Mouse (Mus musculus): ENCODE measurements around the gene Gm7073.
A peak's percentile ranks its signal among the peaks of the same experiment; 100 is the strongest.

Gene Gm7073

GRCm38 (mm10) chrX:60539149-60539548 lies at the start of gene Gm7073:
Gene Gm7073 (minus strand): TSS chrX:60539249.
- DNase-seq = no peak

GRCm38 (mm10) chrX:60570539-60570938 lies 31.5 kb upstream of the Gm7073 start:
- no peak for DNase-seq

- DNase-seq = no peak
These were observed 30.0 kb upstream of the Gm7073 start for GRCm38 (mm10) chrX:60569047-60569446.

- DNase-seq = no peak
These were observed 16.2 kb upstream of the Gm7073 start for GRCm38 (mm10) chrX:60555242-60555641.

- DNase-seq = peak; percentile 96
These were observed 8.6 kb upstream of the Gm7073 start for GRCm38 (mm10) chrX:60547444-60548304.

GRCm38 (mm10) chrX:60547098-60547443 lies 8.0 kb upstream of the Gm7073 start:
- no peak for DNase-seq

- no peak for DNase-seq
These were observed 6.9 kb upstream of the Gm7073 start for GRCm38 (mm10) chrX:60545906-60546305.

GRCm38 (mm10) chrX:60545444-60545843 lies 6.4 kb upstream of the Gm7073 start:
- no peak for DNase-seq

GRCm38 (mm10) chrX:60544098-60544497 lies 5.0 kb upstream of the Gm7073 start:
- no peak for DNase-seq

- no peak for DNase-seq
These were observed 3.9 kb upstream of the Gm7073 start for GRCm38 (mm10) chrX:60542901-60543300.

GRCm38 (mm10) chrX:60503995-60504394 lies 35.1 kb downstream of the Gm7073 start:
- no peak for DNase-seq

GRCm38 (mm10) chrX:60497750-60498149 lies 41.3 kb downstream of the Gm7073 start:
- DNase-seq = no peak

GRCm38 (mm10) chrX:60495308-60495707 lies 43.7 kb downstream of the Gm7073 start:
- DNase-seq = no peak

GRCm38 (mm10) chrX:60463786-60464185 lies 75.3 kb downstream of the Gm7073 start:
- DNase-seq = no peak

- DNase-seq = no peak
These were observed 124.4 kb downstream of the Gm7073 start for GRCm38 (mm10) chrX:60414563-60415111.

- DNase-seq = no peak
These were observed 133.4 kb downstream of the Gm7073 start for GRCm38 (mm10) chrX:60405681-60406080.

GRCm38 (mm10) chrX:60404668-60405044 lies 134.4 kb downstream of the Gm7073 start:
- peak; percentile 99 for DNase-seq

- DNase-seq = peak; percentile 98
These were observed 135.0 kb downstream of the Gm7073 start for GRCm38 (mm10) chrX:60403764-60404667.

GRCm38 (mm10) chrX:60403062-60403763 lies 135.8 kb downstream of the Gm7073 start:
- DNase-seq = peak; percentile 90

GRCm38 (mm10) chrX:60394292-60394691 lies 144.8 kb downstream of the Gm7073 start:
- DNase-seq = no peak

- no peak for DNase-seq
These were observed 152.2 kb downstream of the Gm7073 start for GRCm38 (mm10) chrX:60386852-60387251.
